Mouse (Mus musculus): ENCODE results near the gene Cntnap4.
"Not testable (repeated sequence)": the region's sequence is repeated elsewhere in the genome, so short reads cannot be mapped to it uniquely, and the experiment has no call there.

DNA sequence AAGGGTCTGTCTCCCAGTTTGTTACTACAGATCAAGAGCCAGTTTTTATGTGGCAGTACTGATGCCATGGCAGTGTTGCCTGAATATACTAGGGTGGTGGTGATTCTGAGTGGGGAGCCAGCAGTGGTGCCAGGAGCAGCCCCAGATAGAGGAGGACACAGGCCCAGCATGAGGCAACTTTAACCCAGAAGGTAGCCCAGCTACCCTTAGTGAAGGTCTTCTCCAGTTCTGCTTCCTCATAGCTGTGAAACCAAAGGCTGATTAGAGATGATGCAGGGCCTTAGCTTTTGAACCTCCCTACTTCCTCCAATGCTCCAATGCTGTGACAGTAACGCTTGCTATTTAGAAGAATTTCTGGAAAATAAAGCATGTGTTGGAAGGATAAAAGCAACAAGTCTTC is 279.7 kb downstream of the Cntnap4 start:
- not testable (repeated sequence) for TF ChIP-seq POLR2A (IDR thresholded peaks at IDR 0.05; ENCODE audit: insufficient read length, low read depth); CEBPB (IDR thresholded peaks at IDR 0.05; ENCODE audit: insufficient read depth, poor library complexity, severe bottlenecking); USF1 (IDR thresholded peaks at IDR 0.05; ENCODE audit: low read depth); SRF (IDR thresholded peaks at IDR 0.05; ENCODE audit: control insufficient read depth, insufficient read length, low read depth); POLR2AphosphoS2 (IDR thresholded peaks at IDR 0.05; ENCODE audit: insufficient read length, low read depth); TCF3 (IDR thresholded peaks at IDR 0.05; ENCODE audit: insufficient read length, low read depth)
